35 mouse cellular contexts compared by ENCODE assay signal in genomic region chr19:45760810-45761209, GRCm38 (mm10). TPM values are rescaled to one million over a fixed set of nuclear protein-coding genes. Genes with fewer than 3 reads are reported as not detected.
"Had no signal": no experiment of that assay in that cellular context is flagged by ENCODE, and none has a peak within 500 bp of the region (broad histone marks: within the 10 kb centered on the region; RNA-seq: fewer than 3 reads in every experiment).

No protein-coding gene starts in this region.

- H3K4me3 ChIP-seq: heart, embryonic 10.5 days; heart, embryonic 12.5 days; heart, embryonic 13.5 days; heart, embryonic 15.5 days; hindbrain, embryonic 10.5 days; hindbrain, embryonic 12.5 days; hindbrain, embryonic 13.5 days; hindbrain, embryonic 15.5 days; kidney, embryonic 15.5 days; layer of hippocampus, adult 2 months; left cerebral cortex, adult 2 months had no signal

- H3K9me3 ChIP-seq: heart, embryonic 10.5 days; heart, embryonic 12.5 days; heart, embryonic 13.5 days; heart, embryonic 15.5 days; hindbrain, embryonic 10.5 days; hindbrain, embryonic 12.5 days; hindbrain, embryonic 13.5 days; hindbrain, embryonic 15.5 days; kidney, embryonic 15.5 days had no signal

- H3K4me1 ChIP-seq: heart, embryonic 10.5 days; heart, embryonic 12.5 days; heart, embryonic 13.5 days; heart, embryonic 15.5 days; hindbrain, embryonic 10.5 days; hindbrain, embryonic 12.5 days; hindbrain, embryonic 13.5 days; hindbrain, embryonic 15.5 days; kidney, embryonic 15.5 days had no signal

- H3K4me2 ChIP-seq: heart, embryonic 11.5 days; heart, embryonic 12.5 days; heart, embryonic 13.5 days; heart, embryonic 15.5 days; hindbrain, embryonic 12.5 days; hindbrain, embryonic 13.5 days; hindbrain, embryonic 14.5 days; hindbrain, embryonic 15.5 days; kidney, embryonic 15.5 days had no signal

- H3K27ac ChIP-seq: heart, embryonic 10.5 days; heart, embryonic 13.5 days; heart, embryonic 15.5 days; hindbrain, embryonic 10.5 days; hindbrain, embryonic 12.5 days; hindbrain, embryonic 13.5 days; hindbrain, embryonic 14.5 days; hindbrain, embryonic 15.5 days; hindbrain, postnatal 0 days; kidney, embryonic 15.5 days; kidney, postnatal 0 days; layer of hippocampus, adult 2 months; left cerebral cortex, adult 2 months had no signal

- ATAC-seq: hindbrain, embryonic 16.5 days; hindbrain, postnatal 0 days; inflammation-experienced regulatory T-cells, adult 6 months had no signal

- H3K27me3 ChIP-seq: heart, embryonic 12.5 days; heart, embryonic 13.5 days; heart, embryonic 15.5 days; hindbrain, embryonic 12.5 days; hindbrain, embryonic 13.5 days; hindbrain, embryonic 15.5 days; kidney, embryonic 15.5 days had no signal

- DNase-seq: heart, postnatal 10 days; heart, postnatal 14 days; heart, postnatal 36 days; heart, postnatal 4 days; kidney, adult 11 months; kidney, adult 18-20 months; kidney, adult 2 months; kidney, adult 8-10 months; kidney, adult 9 months; kidney, postnatal 10 days; kidney, postnatal 14 days; kidney, postnatal 25 days; kidney, postnatal 36 days; kidney, postnatal 4 days; layer of hippocampus, postnatal 36 days had no signal

- H3K9ac ChIP-seq: heart, embryonic 12.5 days; heart, embryonic 13.5 days; heart, embryonic 15.5 days; hindbrain, embryonic 12.5 days; hindbrain, embryonic 13.5 days; hindbrain, embryonic 14.5 days; hindbrain, embryonic 15.5 days; kidney, embryonic 15.5 days had no signal

RNA-seq across cellular contexts. Expression of gene Fgf8, which starts 18.1 kb away (rescaled TPM):
- polyA plus RNA-seq: heart, embryonic 12.5 days; heart, postnatal 0 days; inflammation-experienced regulatory T-cells, adult 6 months; intestine, embryonic 14.5 days; kidney, adult 2 months; large intestine, adult 2 months had no signal
